Mouse (Mus musculus): ENCODE results near the gene Aph1c. TPM values are rescaled to one million over a fixed set of nuclear protein-coding genes. Genes with fewer than 3 reads are reported as not detected.

Aph1c gene
- 1.5 TPM for polyA plus RNA-seq (2014; fragmentation: Illumina TruSeq; extraction: RNeasy Lipid Tissue Mini Kit (QIAGEN cat#74804); ENCODE audit: low read depth, low replicate concordance)

GRCm38 (mm10) chr9:66834318-66835096 lies at the start of gene Aph1c:
Aph1c (minus strand) TSS chr9:66834726.

GRCm38 (mm10) chr9:66796739-66797138 lies 37.8 kb downstream of the Aph1c start, which contains the start of gene Gm10647:
Gm10647 (plus strand) TSS chr9:66797039.

DNA sequence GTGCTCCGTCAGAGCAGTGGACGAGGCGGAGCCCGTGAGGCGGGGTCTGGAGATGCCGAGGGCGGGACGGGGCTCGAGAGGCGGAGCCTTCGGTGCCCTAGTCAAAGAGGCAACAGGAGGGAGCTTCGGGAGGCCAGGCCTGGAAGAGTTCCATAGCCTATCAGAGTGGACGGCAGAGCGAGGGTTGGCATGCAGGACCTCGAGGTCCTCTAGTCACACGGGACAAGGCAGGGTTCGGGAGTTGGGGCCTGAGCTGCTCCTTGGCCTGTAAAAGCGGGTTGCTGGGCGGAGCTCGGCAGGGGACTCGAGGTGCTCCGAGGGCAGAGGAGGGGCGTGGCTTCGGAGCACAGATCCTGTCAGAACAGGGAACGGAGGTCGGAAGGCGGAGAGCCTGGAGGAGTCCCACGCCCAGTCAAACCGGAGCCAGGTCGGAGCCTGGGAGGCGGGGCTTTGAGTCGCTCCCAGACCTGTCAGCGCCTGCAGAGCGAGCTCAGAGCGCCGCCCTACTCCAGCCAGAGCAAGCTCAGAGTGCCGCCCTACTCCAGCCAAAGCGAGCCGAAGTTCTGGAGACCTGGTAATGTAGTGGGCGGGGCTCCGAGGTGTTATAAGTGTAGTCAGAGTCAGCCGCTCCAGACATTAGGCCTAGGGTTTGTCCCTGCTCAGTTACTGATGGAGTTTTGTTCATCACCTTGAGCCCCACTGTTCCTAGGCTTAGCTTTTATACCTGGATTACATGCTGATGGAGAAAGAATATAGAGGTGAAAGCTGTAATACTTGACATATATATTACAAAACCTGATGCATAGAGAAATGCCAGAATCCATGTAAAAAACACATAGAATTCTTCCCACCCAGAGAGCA lies 38.8 kb downstream of the Aph1c start, which contains the start of gene Aph1b:
Gene Aph1b (minus strand): TSS at position 27 of the 861 bp plus-strand sequence.

Other genes with a start within 250 kb of the Aph1c start
- 42.0 TPM for gene Usp3, start 241.6 kb downstream of the Aph1c start, polyA plus RNA-seq (2014; fragmentation: Illumina TruSeq; extraction: RNeasy Lipid Tissue Mini Kit (QIAGEN cat#74804); ENCODE audit: low read depth, low replicate concordance)
- gene Car12, start 121.0 kb downstream of the Aph1c start, polyA plus RNA-seq (2014; fragmentation: Illumina TruSeq; extraction: RNeasy Lipid Tissue Mini Kit (QIAGEN cat#74804); ENCODE audit: low read depth, low replicate concordance) = not detected
- 2.4 TPM for gene Aph1b, start 39.2 kb downstream of the Aph1c start, polyA plus RNA-seq (2014; fragmentation: Illumina TruSeq; extraction: RNeasy Lipid Tissue Mini Kit (QIAGEN cat#74804); ENCODE audit: low read depth, low replicate concordance)
- 0.19 TPM for gene Gm10647, start 37.7 kb downstream of the Aph1c start, polyA plus RNA-seq (2014; fragmentation: Illumina TruSeq; extraction: RNeasy Lipid Tissue Mini Kit (QIAGEN cat#74804); ENCODE audit: low read depth, low replicate concordance)
- 5.4 TPM for gene Rab8b, start 85.0 kb upstream of the Aph1c start, polyA plus RNA-seq (2014; fragmentation: Illumina TruSeq; extraction: RNeasy Lipid Tissue Mini Kit (QIAGEN cat#74804); ENCODE audit: low read depth, low replicate concordance)
- 613 TPM for gene Rps27l, start 111.4 kb upstream of the Aph1c start, polyA plus RNA-seq (2014; fragmentation: Illumina TruSeq; extraction: RNeasy Lipid Tissue Mini Kit (QIAGEN cat#74804); ENCODE audit: low read depth, low replicate concordance)
- 70.0 TPM for gene Lactb, start 140.8 kb upstream of the Aph1c start, polyA plus RNA-seq (2014; fragmentation: Illumina TruSeq; extraction: RNeasy Lipid Tissue Mini Kit (QIAGEN cat#74804); ENCODE audit: low read depth, low replicate concordance)
- 44.3 TPM for gene Tpm1, start 214.7 kb upstream of the Aph1c start, polyA plus RNA-seq (2014; fragmentation: Illumina TruSeq; extraction: RNeasy Lipid Tissue Mini Kit (QIAGEN cat#74804); ENCODE audit: low read depth, low replicate concordance)

Data from liver, adult 10 weeks (tissue).